Mouse (Mus musculus) ES-E14 (cell line): ENCODE results near the gene Cxcr4. TPM values are rescaled to one million over a fixed set of nuclear protein-coding genes. Genes with fewer than 3 reads are reported as not detected.

ENCODE experiments used
- DNase-seq: peaks from one replicate; pipeline ENCODE4 v3.0.0-alpha.2; 2013; ENCODE audit warnings: low read depth, low spot score
- H3K27ac ChIP-seq: 2 replicates; pipeline ENCODE4 v1.5.1; 2012; ENCODE audit warnings: low read depth, mild to moderate bottlenecking, low read length, moderate library complexity, mixed read lengths; ENCODE audit not compliant: poor library complexity, insufficient read depth, severe bottlenecking
- H3K36me3 ChIP-seq: 2 replicates; pipeline ENCODE4 v1.6.1; 2012; ENCODE audit warnings: mild to moderate bottlenecking, low read length, moderate library complexity, mixed read lengths; ENCODE audit not compliant: control insufficient read depth, poor library complexity, insufficient read depth, severe bottlenecking
- H3K4me1 ChIP-seq, 2 experiments: fragments of 150-350 bp in 1 of 2; sonication (generic) in 1 of 2; 2 replicates each; pipeline ENCODE4 v1.6.1; 2012; ENCODE audit warnings: low read length in 2 of 2, mild to moderate bottlenecking in 1 of 2, mixed read lengths in 1 of 2; ENCODE audit not compliant: control insufficient read depth in 2 of 2, insufficient read depth in 2 of 2, poor library complexity in 1 of 2
- H3K4me3 ChIP-seq, 2 experiments: fragments of 150-350 bp in 1 of 2; sonication (generic) in 1 of 2; 2 replicates each; pipeline ENCODE4 v1.5.1; 2012; ENCODE audit warnings: low read length in 2 of 2, low read depth in 1 of 2, mild to moderate bottlenecking in 1 of 2, mixed read lengths in 1 of 2; ENCODE audit not compliant: insufficient read depth in 1 of 2, poor library complexity in 1 of 2, severe bottlenecking in 1 of 2
- H3K9ac ChIP-seq: 2 replicates; pipeline ENCODE4 v1.6.1; 2012; ENCODE audit warnings: low read depth, mild to moderate bottlenecking, low read length, mixed read lengths; ENCODE audit not compliant: poor library complexity, insufficient read depth, severe bottlenecking
- H3K9me3 ChIP-seq: fragments of 150-350 bp; sonication (generic); 2 replicates; pipeline ENCODE4 v1.6.1; 2012; ENCODE audit warnings: low read depth, mild to moderate bottlenecking, low read length; ENCODE audit not compliant: control insufficient read depth, insufficient read depth
- CHD2 ChIP-seq: IDR thresholded peaks from 2 replicates; pipeline ENCODE4 v1.6.1; 2014; ENCODE audit warnings: mild to moderate bottlenecking, low read depth, low read length, inconsistent platforms
- HCFC1 ChIP-seq: IDR thresholded peaks from 2 replicates; pipeline ENCODE4 v1.6.1; 2012; ENCODE audit warnings: low read length, inconsistent platforms, borderline replicate concordance; ENCODE audit not compliant: insufficient read depth
- MAFK ChIP-seq: IDR thresholded peaks from 2 replicates; pipeline ENCODE4 v1.6.1; 2014; ENCODE audit warnings: mild to moderate bottlenecking, low read depth, low read length, inconsistent platforms; ENCODE audit not compliant: insufficient read depth
- ZC3H11A ChIP-seq: IDR thresholded peaks from 2 replicates; pipeline ENCODE4 v1.6.1; 2012; ENCODE audit warnings: low read depth, mild to moderate bottlenecking, inconsistent platforms, low read length, borderline replicate concordance
- ZNF384 ChIP-seq: IDR thresholded peaks from 2 replicates; pipeline ENCODE4 v1.6.1; 2012; ENCODE audit warnings: low read depth, low read length, inconsistent platforms
- in situ Hi-C, 2 experiments: fragments of 600-800 bp; cut with MboI; formaldehyde crosslinking; loops; one replicate each; pipeline ENCODE4 v1.15.1; 2025; ENCODE audit warnings: low sequenced_read_pairs in 2 of 2, inconsistent platforms in 1 of 2; ENCODE audit not compliant: unreplicated experiment in 2 of 2
- total RNA-seq: library from RNA; depleted of rRNA; stranded (reverse); fragments of 300-350 nt; gene quantifications from 2 replicates; pipeline ENCODE4 v1.2.3, GENCODE M21; 2012

Cxcr4 gene
- total RNA-seq, 1 experiment, result 2.6 TPM

DNA sequence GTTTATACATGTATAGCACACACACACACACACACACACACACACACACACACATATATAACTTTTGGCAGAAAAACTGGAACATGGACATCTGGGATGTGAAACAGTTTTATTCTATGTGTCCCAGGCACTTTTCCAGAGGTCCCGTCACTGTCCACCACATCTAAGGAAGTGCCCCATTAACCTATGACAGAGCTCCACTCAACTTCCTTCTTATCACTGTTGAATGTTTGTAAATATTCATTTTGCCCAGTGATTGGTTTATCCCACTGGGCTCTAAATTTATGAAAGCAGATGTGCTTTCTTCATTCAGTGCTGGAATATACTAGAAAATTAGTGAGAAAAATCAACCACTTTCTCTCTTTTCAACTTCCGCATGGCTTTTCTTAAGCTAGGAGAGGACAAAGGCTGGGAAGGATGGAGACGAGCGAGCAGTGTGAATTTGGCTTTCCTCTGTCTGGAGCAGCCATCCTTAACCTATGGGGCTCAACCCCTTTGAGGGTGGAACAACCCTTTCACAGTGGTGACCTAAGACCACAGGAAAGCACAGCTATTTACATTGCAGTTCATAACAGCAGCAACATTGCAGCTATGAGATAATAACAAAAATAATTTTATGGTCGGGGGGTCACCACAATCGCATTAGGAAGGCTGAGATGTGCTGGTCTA is 41.8 kb upstream of the Cxcr4 start:
- TF ChIP-seq ZNF384, result no peak
- no peak for TF ChIP-seq MAFK
- no peak for TF ChIP-seq HCFC1
- TF ChIP-seq ZC3H11A, result no peak
- no peak for TF ChIP-seq CHD2
- Histone ChIP-seq H3K9ac (no peak overlapping the region), H3K4me1 (no peaks in the 10 kb centered on the region), H3K36me3 (no peaks in the 10 kb centered on the region), H3K27ac (no peak overlapping the region), H3K9me3 (no peaks in the 10 kb centered on the region), H3K4me3 (no peak overlapping the region)
- in situ Hi-C loops, result no loop called here
- DNase-seq, result no peak

DNA sequence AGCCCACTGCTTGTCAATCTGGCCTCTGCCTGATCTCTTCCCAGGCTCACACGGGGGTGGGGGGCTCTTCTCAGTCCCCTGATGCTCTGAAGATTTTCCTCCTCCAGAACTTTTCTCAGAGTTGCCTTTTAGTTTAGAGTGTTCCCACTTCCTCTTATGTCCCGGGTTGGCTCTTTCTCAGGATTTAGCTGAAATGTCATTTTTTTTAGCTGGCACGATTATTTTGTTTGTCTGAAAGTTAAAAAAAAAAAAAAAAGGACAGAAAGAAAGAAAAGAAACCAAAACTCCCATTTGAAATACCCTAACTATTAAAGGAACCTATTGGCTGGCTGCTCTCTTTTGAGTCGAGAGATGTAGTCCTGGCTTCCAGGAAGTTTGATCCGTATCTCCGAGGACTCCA is 40.4 kb upstream of the Cxcr4 start:
- in situ Hi-C loops, result no loop called here
- no peak for DNase-seq

GRCm38 (mm10) chr1:128626144-128626678 is 34.1 kb upstream of the Cxcr4 start:
- Histone ChIP-seq H3K27ac (no peak overlapping the region), H3K36me3 (no peaks in the 10 kb centered on the region), H3K9me3 (no peaks in the 10 kb centered on the region), H3K9ac (no peak overlapping the region), H3K4me1 (no peaks in the 10 kb centered on the region), H3K4me3 (no peak overlapping the region)
- in situ Hi-C loops, result no loop called here
- DNase-seq, result no peak
- TF ChIP-seq ZNF384 (no peak), MAFK (no peak), CHD2 (no peak), HCFC1 (no peak), ZC3H11A (no peak)

More for the DNA sequence above, 40.4 kb upstream of the Cxcr4 start:
- no peak overlapping the region for H3K9ac ChIP-seq
- no peak overlapping the region for H3K4me3 ChIP-seq
- no peak for TF ChIP-seq ZNF384
- no peak for TF ChIP-seq ZC3H11A
- TF ChIP-seq CHD2, result no peak
- TF ChIP-seq MAFK, result no peak
- no peak for TF ChIP-seq HCFC1
- H3K9me3 ChIP-seq, result no peaks in the 10 kb centered on the region
- no peaks in the 10 kb centered on the region for H3K36me3 ChIP-seq
- no peaks in the 10 kb centered on the region for H3K4me1 ChIP-seq
- H3K27ac ChIP-seq, result no peak overlapping the region

DNA sequence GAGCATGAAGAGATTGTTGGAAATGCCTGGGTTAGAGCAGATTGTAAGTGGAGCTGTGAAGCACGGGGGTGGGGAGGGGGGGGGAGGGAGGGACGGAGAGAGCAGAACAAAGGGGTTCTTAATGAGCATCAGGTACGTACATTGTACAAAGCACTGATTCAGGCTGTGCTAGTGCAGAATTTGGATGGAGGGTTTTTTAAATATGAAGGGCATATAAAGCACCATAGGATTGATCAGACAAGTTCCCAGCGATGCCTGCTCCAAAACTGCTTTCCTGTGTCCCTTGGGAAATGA is 31.4 kb upstream of the Cxcr4 start:
- Histone ChIP-seq H3K9me3 (no peaks in the 10 kb centered on the region), H3K27ac (no peak overlapping the region), H3K36me3 (no peaks in the 10 kb centered on the region), H3K4me3 (no peak overlapping the region), H3K4me1 (no peaks in the 10 kb centered on the region), H3K9ac (no peak overlapping the region)
- DNase-seq, result no peak
- no peak for TF ChIP-seq ZNF384
- TF ChIP-seq MAFK, result no peak
- TF ChIP-seq CHD2, result no peak
- TF ChIP-seq ZC3H11A, result no peak
- in situ Hi-C loops, result no loop called here

DNA sequence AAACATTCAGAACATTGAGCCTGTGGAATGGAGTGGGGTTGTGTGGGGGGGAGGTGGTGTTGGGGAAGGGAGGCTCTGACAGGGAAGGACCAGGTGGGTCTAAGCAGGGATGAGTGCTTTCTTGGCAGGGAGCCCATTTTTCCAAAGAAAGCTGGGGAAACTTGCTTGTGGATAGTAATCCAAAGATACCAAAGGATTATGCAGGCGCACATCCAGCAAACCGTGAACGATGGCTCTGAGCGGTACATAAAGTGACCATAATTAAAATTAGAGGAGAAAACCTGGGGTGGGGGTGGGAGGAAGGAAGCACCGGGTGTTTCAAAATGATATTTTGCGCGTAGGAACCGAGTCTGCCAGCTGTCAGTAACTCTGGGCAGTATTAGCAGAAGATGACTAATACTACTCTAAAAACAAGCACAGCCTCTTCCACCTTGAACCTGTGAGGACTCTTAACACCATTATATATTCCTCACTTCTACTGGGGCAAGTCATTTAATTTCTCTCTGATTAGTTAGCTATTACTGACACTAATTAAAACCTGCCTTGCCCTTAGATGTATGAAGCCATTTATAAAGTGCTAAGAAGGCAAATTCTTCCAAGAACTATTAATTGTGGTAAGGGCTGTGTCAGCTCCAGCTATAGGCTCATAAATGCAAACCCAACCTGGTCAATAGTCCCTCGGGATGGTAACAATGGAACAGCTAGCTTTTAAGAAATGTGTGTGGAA is 30.9 kb upstream of the Cxcr4 start:
- no peak overlapping the region for H3K4me3 ChIP-seq
- no peak for TF ChIP-seq HCFC1
- no peak for TF ChIP-seq CHD2
- no peak for TF ChIP-seq ZC3H11A
- TF ChIP-seq ZNF384, result no peak
- TF ChIP-seq MAFK, result no peak
- no peaks in the 10 kb centered on the region for H3K36me3 ChIP-seq
- DNase-seq, result no peak
- no peak overlapping the region for H3K27ac ChIP-seq
- no peaks in the 10 kb centered on the region for H3K4me1 ChIP-seq
- H3K9me3 ChIP-seq, result no peaks in the 10 kb centered on the region
- H3K9ac ChIP-seq, result no peak overlapping the region
- in situ Hi-C loops, result no loop called here
